9 mouse cellular contexts compared by ENCODE assay signal in genomic region chr16:55321542-55322514, GRCm38 (mm10). TPM values are rescaled to one million over a fixed set of nuclear protein-coding genes. Genes with fewer than 3 reads are reported as not detected.
A peak's percentile ranks its signal among the peaks of the same experiment; 100 is the strongest.
DNase-seq lines count a peak whose midpoint lies in the region; ATAC-seq lines count a peak whose summit lies in the region.
"Had no signal": no experiment of that assay in that cellular context is flagged by ENCODE, and none has a peak within 500 bp of the region (broad histone marks: within the 10 kb centered on the region; RNA-seq: fewer than 3 reads in every experiment).

No protein-coding gene starts in this region.

- no peak overlapping the region for H3K4me3 ChIP-seq in forebrain, embryonic 12.5 days (replicated peaks)
- no peak overlapping the region for H3K4me3 ChIP-seq in midbrain, embryonic 10.5 days
- no peak overlapping the region for H3K4me3 ChIP-seq in stomach, embryonic 15.5 days (replicated peaks)
- H3K4me3 ChIP-seq in kidney, embryonic 16.5 days (ENCODE audit: low read length): no peak overlapping the region

- H3K4me2 ChIP-seq in forebrain, embryonic 12.5 days: no peak overlapping the region
- H3K4me2 ChIP-seq in stomach, embryonic 15.5 days: no peak overlapping the region
- H3K4me2 ChIP-seq in kidney, embryonic 16.5 days (replicated peaks; ENCODE audit: low read depth, low read length): no peak overlapping the region

- 50% methylated on average over 8 of the region's 8 CpGs for WGBS in forebrain, embryonic 12.5 days
- WGBS in midbrain, embryonic 10.5 days: 56% methylated on average over 8 of the region's 8 CpGs
- 42% methylated on average over 8 of the region's 8 CpGs for whole genome bisulfite sequencing in stomach, embryonic 15.5 days
- 58% methylated on average over 8 of the region's 8 CpGs for WGBS in kidney, embryonic 16.5 days

- no peaks in the 10 kb centered on the region for H3K36me3 ChIP-seq in forebrain, embryonic 12.5 days (replicated peaks)
- no peaks in the 10 kb centered on the region for H3K36me3 ChIP-seq in midbrain, embryonic 10.5 days
- no peaks in the 10 kb centered on the region for H3K36me3 ChIP-seq in stomach, embryonic 15.5 days
- H3K36me3 ChIP-seq in kidney, embryonic 16.5 days (ENCODE audit: insufficient read depth, low read length): no peaks in the 10 kb centered on the region

- peaks cover 3% of the 10 kb centered on the region; the same call in 1 of the 2 replicates for H3K4me1 ChIP-seq in forebrain, embryonic 12.5 days
- H3K4me1 ChIP-seq in midbrain, embryonic 10.5 days: peaks cover 13% of the 10 kb centered on the region
- H3K4me1 ChIP-seq in stomach, embryonic 15.5 days: no peaks in the 10 kb centered on the region
- H3K4me1 ChIP-seq in kidney, embryonic 16.5 days (ENCODE audit: insufficient read depth, low read length): peaks cover 6% of the 10 kb centered on the region; the same call in 1 of the 2 replicates

- ATAC-seq in forebrain, embryonic 12.5 days (ENCODE audit: low FRiP score): peak; percentile 98
- peak; percentile 82 for ATAC-seq in stomach, embryonic 15.5 days (ENCODE audit: insufficient read depth, low FRiP score, low read depth)
- ATAC-seq in kidney, embryonic 16.5 days (ENCODE audit: low FRiP score, low TSS enrichment): no peak

- H3K27ac ChIP-seq in forebrain, embryonic 12.5 days: peak overlapping the region; percentile 69
- peak overlapping the region; percentile 42; the same call in 1 of the 2 replicates for H3K27ac ChIP-seq in midbrain, embryonic 10.5 days (replicated peaks)
- no peak overlapping the region for H3K27ac ChIP-seq in stomach, embryonic 15.5 days
- no peak overlapping the region for H3K27ac ChIP-seq in kidney, embryonic 16.5 days (ENCODE audit: low read length)

- no peak overlapping the region for H3K9ac ChIP-seq in forebrain, embryonic 12.5 days
- H3K9ac ChIP-seq in stomach, embryonic 15.5 days: no peak overlapping the region
- no peak overlapping the region for H3K9ac ChIP-seq in kidney, embryonic 16.5 days (replicated peaks; ENCODE audit: low read length)

- no peaks in the 10 kb centered on the region for H3K9me3 ChIP-seq in forebrain, embryonic 12.5 days
- no peaks in the 10 kb centered on the region for H3K9me3 ChIP-seq in midbrain, embryonic 10.5 days (replicated peaks)
- no peaks in the 10 kb centered on the region for H3K9me3 ChIP-seq in stomach, embryonic 15.5 days
- no peaks in the 10 kb centered on the region for H3K9me3 ChIP-seq in kidney, embryonic 16.5 days (ENCODE audit: low read length)

- peak; percentile 67 for DNase-seq in embryo, embryonic 10.5 days (ENCODE audit: low spot score)
- peak; percentile 71 for DNase-seq in layer of hippocampus, adult 9-10 months (ENCODE audit: low spot score)
- peak; percentile 56 for DNase-seq in midbrain, embryonic 10.5 days (ENCODE audit: low spot score)
- no peak for DNase-seq in thymus, postnatal 4 days
- no peak for DNase-seq in spleen, postnatal 4 days (ENCODE audit: low spot score in 2 of 2)

- H3K27me3 ChIP-seq in forebrain, embryonic 12.5 days: no peaks in the 10 kb centered on the region
- H3K27me3 ChIP-seq in midbrain, embryonic 10.5 days (ENCODE audit: low read depth, poor library complexity, severe bottlenecking): peaks cover 9% of the 10 kb centered on the region; the same call in 1 of the 2 replicates
- no peaks in the 10 kb centered on the region for H3K27me3 ChIP-seq in stomach, embryonic 15.5 days (replicated peaks)
- H3K27me3 ChIP-seq in kidney, embryonic 16.5 days (ENCODE audit: insufficient read depth, low read length): no peaks in the 10 kb centered on the region

RNA-seq across cellular contexts. Expression of gene Zpld1, which starts 24.0 kb away (rescaled TPM):
- 0.36 and 0.86 TPM in 2 replicates for polyA plus RNA-seq in forebrain, embryonic 12.5 days (2016; fragmentation: Nextera tagmentation; extraction: Ambion mirVana)
- 0.07 and 0.10 TPM in 2 replicates for polyA plus RNA-seq in midbrain, embryonic 10.5 days (2016; fragmentation: Nextera tagmentation; extraction: Ambion mirVana)
- 0.66 and 0.74 TPM in 2 replicates for polyA plus RNA-seq in stomach, embryonic 15.5 days (2015; fragmentation: Nextera tagmentation; extraction: Ambion mirVana)
- polyA plus RNA-seq in kidney, embryonic 16.5 days (2015; fragmentation: Nextera tagmentation; extraction: Ambion mirVana): 0.32 and 0.35 TPM in 2 replicates
- polyA plus RNA-seq: heart, postnatal 0 days had no signal

Comparison
In these comparisons a context has a peak if more than half of its experiments do, and no peak if none do; other contexts are left out.
1. DNase-seq: peak in embryo, embryonic 10.5 days (single experiment), layer of hippocampus, adult 9-10 months (single experiment) and midbrain, embryonic 10.5 days (single experiment); none in thymus, postnatal 4 days (single experiment) and spleen, postnatal 4 days (0 of 2).
2. H3K27ac ChIP-seq: peak in forebrain, embryonic 12.5 days (single experiment) and midbrain, embryonic 10.5 days (single experiment); none in stomach, embryonic 15.5 days (single experiment) and kidney, embryonic 16.5 days (single experiment).